Mouse (Mus musculus) E14TG2a.4 (cell line): ENCODE measurements around the gene Akna.

Experiments
- CTCF ChIP-seq: conservative IDR thresholded peaks from 2 replicates; pipeline ENCODE4 v1.5.1; 2014; ENCODE audit warnings: low read length
- NANOG ChIP-seq: IDR thresholded peaks from 2 replicates; pipeline ENCODE4 v1.6.1; 2014; ENCODE audit warnings: borderline replicate concordance, low read length, mixed read lengths

DNA sequence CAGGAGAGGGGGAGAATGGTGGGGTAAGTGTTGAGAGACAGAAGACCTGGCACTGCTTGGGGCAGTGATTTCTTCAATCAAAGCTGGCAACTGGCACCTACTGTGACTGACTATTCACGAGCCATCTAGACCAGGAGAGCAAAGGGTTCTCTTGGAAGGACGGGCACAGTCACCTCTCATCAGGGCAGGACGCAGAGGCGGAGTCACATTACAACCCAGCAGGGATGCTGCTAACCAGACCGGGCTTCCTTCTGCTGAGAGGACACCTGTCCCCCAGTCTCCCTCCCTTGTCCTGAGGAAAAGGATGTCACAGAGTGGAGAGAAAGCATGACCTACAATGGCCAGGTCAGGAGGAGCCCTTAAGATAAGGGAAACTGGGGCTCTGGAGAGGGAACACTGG lies 20.7 kb upstream of the Akna start:
- TF ChIP-seq CTCF (no peak), NANOG (no peak)
